Mouse (Mus musculus): ENCODE data around the gene Ahnak. TPM values are rescaled to one million over a fixed set of nuclear protein-coding genes. Genes with fewer than 3 reads are reported as not detected.
A peak's percentile ranks its signal among the peaks of the same experiment; 100 is the strongest.

Gene Ahnak
- polyA plus RNA-seq, 1 experiment from 2014 or later, result 2.7 TPM

- H3K27ac ChIP-seq (ENCODE audit: low read depth, low read length), result no peak overlapping the region
- no peaks in the 10 kb centered on the region for H3K36me3 ChIP-seq (ENCODE audit: control insufficient read depth, insufficient read depth, low read length)
- H3K27me3 ChIP-seq (ENCODE audit: control insufficient read depth, insufficient read depth, low read length), result no peaks in the 10 kb centered on the region
- H3K4me1 ChIP-seq (ENCODE audit: control insufficient read depth, insufficient read depth, low read length), result no peaks in the 10 kb centered on the region
- no peaks in the 10 kb centered on the region for H3K9me3 ChIP-seq (ENCODE audit: control insufficient read depth, low read length)
- H3K4me2 ChIP-seq (ENCODE audit: low read depth, low read length), result no peak overlapping the region
- H3K9ac ChIP-seq (replicated peaks; ENCODE audit: low read depth, low read length), result no peak overlapping the region
- ATAC-seq (ENCODE audit: low read depth), result no peak
- 80% methylated on average over 7 of the region's 7 CpGs for WGBS
- H3K4me3 ChIP-seq (ENCODE audit: low read depth, low read length), result no peak overlapping the region
Measured at GRCm38 (mm10) chr19:9059391-9059790, 70.3 kb downstream of the Ahnak start.

- no peaks in the 10 kb centered on the region for H3K27me3 ChIP-seq (ENCODE audit: control insufficient read depth, insufficient read depth, low read length)
- H3K36me3 ChIP-seq (ENCODE audit: control insufficient read depth, insufficient read depth, low read length), result no peaks in the 10 kb centered on the region
- no peak overlapping the region for H3K27ac ChIP-seq (ENCODE audit: low read depth, low read length)
- 73% methylated on average over 4 of the region's 4 CpGs for WGBS
- no peaks in the 10 kb centered on the region for H3K4me1 ChIP-seq (ENCODE audit: control insufficient read depth, insufficient read depth, low read length)
- no peaks in the 10 kb centered on the region for H3K9me3 ChIP-seq (ENCODE audit: control insufficient read depth, low read length)
- no peak overlapping the region for H3K9ac ChIP-seq (replicated peaks; ENCODE audit: low read depth, low read length)
- no peak for ATAC-seq (ENCODE audit: low read depth)
- H3K4me3 ChIP-seq (ENCODE audit: low read depth, low read length), result no peak overlapping the region
- no peak overlapping the region for H3K4me2 ChIP-seq (ENCODE audit: low read depth, low read length)
Measured at GRCm38 (mm10) chr19:9060103-9060502, 71.0 kb downstream of the Ahnak start.

- no peak overlapping the region for H3K27ac ChIP-seq (ENCODE audit: low read depth, low read length)
- no peaks in the 10 kb centered on the region for H3K36me3 ChIP-seq (ENCODE audit: control insufficient read depth, insufficient read depth, low read length)
- 90% methylated on average over 8 of the region's 8 CpGs for WGBS
- no peaks in the 10 kb centered on the region for H3K9me3 ChIP-seq (ENCODE audit: control insufficient read depth, low read length)
- H3K4me3 ChIP-seq (ENCODE audit: low read depth, low read length), result no peak overlapping the region
- H3K9ac ChIP-seq (replicated peaks; ENCODE audit: low read depth, low read length), result no peak overlapping the region
- H3K4me2 ChIP-seq (ENCODE audit: low read depth, low read length), result no peak overlapping the region
- no peak for ATAC-seq (ENCODE audit: low read depth)
- H3K27me3 ChIP-seq (ENCODE audit: control insufficient read depth, insufficient read depth, low read length), result no peaks in the 10 kb centered on the region
- H3K4me1 ChIP-seq (ENCODE audit: control insufficient read depth, insufficient read depth, low read length), result peaks cover 6% of the 10 kb centered on the region; the same call in 1 of the 2 replicates
Measured at GRCm38 (mm10) chr19:9061221-9061893, 72.3 kb downstream of the Ahnak start.

GRCm38 (mm10) chr19:9062822-9063221, 73.7 kb downstream of the Ahnak start:
- Histone ChIP-seq H3K4me1 (ENCODE audit: control insufficient read depth, insufficient read depth, low read length) (peaks cover 7% of the 10 kb centered on the region; the same call in 1 of the 2 replicates), H3K27me3 (ENCODE audit: control insufficient read depth, insufficient read depth, low read length) (no peaks in the 10 kb centered on the region), H3K9ac (replicated peaks; ENCODE audit: low read depth, low read length) (no peak overlapping the region), H3K36me3 (ENCODE audit: control insufficient read depth, insufficient read depth, low read length) (no peaks in the 10 kb centered on the region), H3K4me3 (ENCODE audit: low read depth, low read length) (no peak overlapping the region), H3K27ac (ENCODE audit: low read depth, low read length) (no peak overlapping the region), H3K9me3 (ENCODE audit: control insufficient read depth, low read length) (no peaks in the 10 kb centered on the region), H3K4me2 (ENCODE audit: low read depth, low read length) (no peak overlapping the region)
- no peak for ATAC-seq (ENCODE audit: low read depth)
- WGBS, result 92% methylated on average over 2 of the region's 2 CpGs

- H3K36me3 ChIP-seq (ENCODE audit: control insufficient read depth, insufficient read depth, low read length), result no peaks in the 10 kb centered on the region
- no peak overlapping the region for H3K27ac ChIP-seq (ENCODE audit: low read depth, low read length)
- H3K9ac ChIP-seq (replicated peaks; ENCODE audit: low read depth, low read length), result no peak overlapping the region
- no peak for ATAC-seq (ENCODE audit: low read depth)
- H3K27me3 ChIP-seq (ENCODE audit: control insufficient read depth, insufficient read depth, low read length), result no peaks in the 10 kb centered on the region
- H3K4me3 ChIP-seq (ENCODE audit: low read depth, low read length), result no peak overlapping the region
- H3K4me2 ChIP-seq (ENCODE audit: low read depth, low read length), result no peak overlapping the region
- peaks cover 7% of the 10 kb centered on the region; the same call in 1 of the 2 replicates for H3K4me1 ChIP-seq (ENCODE audit: control insufficient read depth, insufficient read depth, low read length)
- no peaks in the 10 kb centered on the region for H3K9me3 ChIP-seq (ENCODE audit: control insufficient read depth, low read length)
- 89% methylated on average over 3 of the region's 3 CpGs for WGBS
Measured at GRCm38 (mm10) chr19:9063831-9064230, 74.7 kb downstream of the Ahnak start.

- ATAC-seq (ENCODE audit: low read depth), result peak; percentile 82; the same call in 1 of the 2 replicates
- Histone ChIP-seq H3K9ac (replicated peaks; ENCODE audit: low read depth, low read length) (no peak overlapping the region), H3K27me3 (ENCODE audit: control insufficient read depth, insufficient read depth, low read length) (no peaks in the 10 kb centered on the region), H3K27ac (ENCODE audit: low read depth, low read length) (peak overlapping the region; percentile 52), H3K4me1 (ENCODE audit: control insufficient read depth, insufficient read depth, low read length) (peaks cover 11% of the 10 kb centered on the region; the same call in 1 of the 2 replicates), H3K4me3 (ENCODE audit: low read depth, low read length) (no peak overlapping the region), H3K9me3 (ENCODE audit: control insufficient read depth, low read length) (no peaks in the 10 kb centered on the region), H3K4me2 (ENCODE audit: low read depth, low read length) (no peak overlapping the region), H3K36me3 (ENCODE audit: control insufficient read depth, insufficient read depth, low read length) (no peaks in the 10 kb centered on the region)
- WGBS, result 47% methylated on average over 9 of the region's 9 CpGs
Measured at GRCm38 (mm10) chr19:9065621-9066561, 76.8 kb downstream of the Ahnak start.

- WGBS, result 73% methylated on average over 5 of the region's 5 CpGs
- Histone ChIP-seq H3K4me3 (ENCODE audit: low read depth, low read length) (no peak overlapping the region), H3K27ac (ENCODE audit: low read depth, low read length) (no peak overlapping the region)
Measured at GRCm38 (mm10) chr19:9067292-9067691, 78.2 kb downstream of the Ahnak start.

GRCm38 (mm10) chr19:9069687-9070307, 80.7 kb downstream of the Ahnak start:
- peaks cover 11% of the 10 kb centered on the region; the same call in 1 of the 2 replicates for H3K4me1 ChIP-seq (ENCODE audit: control insufficient read depth, insufficient read depth, low read length)
- 0 out of 2 replicates have a peak overlapping the region, but pooled peaks have one; percentile 28 for H3K27ac ChIP-seq (ENCODE audit: low read depth, low read length)
- H3K4me3 ChIP-seq (ENCODE audit: low read depth, low read length), result no peak overlapping the region
- H3K36me3 ChIP-seq (ENCODE audit: control insufficient read depth, insufficient read depth, low read length), result no peaks in the 10 kb centered on the region
- WGBS, result 64% methylated on average over 8 of the region's 8 CpGs
- H3K4me2 ChIP-seq (ENCODE audit: low read depth, low read length), result no peak overlapping the region
- H3K27me3 ChIP-seq (ENCODE audit: control insufficient read depth, insufficient read depth, low read length), result no peaks in the 10 kb centered on the region
- no peak overlapping the region for H3K9ac ChIP-seq (replicated peaks; ENCODE audit: low read depth, low read length)
- ATAC-seq (ENCODE audit: low read depth), result no peak
- no peaks in the 10 kb centered on the region for H3K9me3 ChIP-seq (ENCODE audit: control insufficient read depth, low read length)

More at GRCm38 (mm10) chr19:9067292-9067691, 78.2 kb downstream of the Ahnak start:
- ATAC-seq (ENCODE audit: low read depth), result no peak
- no peaks in the 10 kb centered on the region for H3K9me3 ChIP-seq (ENCODE audit: control insufficient read depth, low read length)
- peaks cover 11% of the 10 kb centered on the region; the same call in 1 of the 2 replicates for H3K4me1 ChIP-seq (ENCODE audit: control insufficient read depth, insufficient read depth, low read length)
- H3K36me3 ChIP-seq (ENCODE audit: control insufficient read depth, insufficient read depth, low read length), result no peaks in the 10 kb centered on the region
- H3K4me2 ChIP-seq (ENCODE audit: low read depth, low read length), result no peak overlapping the region
- H3K9ac ChIP-seq (replicated peaks; ENCODE audit: low read depth, low read length), result no peak overlapping the region
- no peaks in the 10 kb centered on the region for H3K27me3 ChIP-seq (ENCODE audit: control insufficient read depth, insufficient read depth, low read length)
